Mouse (Mus musculus): ENCODE measurements around the gene Tjp2.

- TF ChIP-seq GATA1 (IDR thresholded peaks at IDR 0.05; ENCODE audit: low read length) (no peak), TAL1 (IDR thresholded peaks at IDR 0.05; ENCODE audit: low read length) (no peak)
These were observed 126.1 kb downstream of the Tjp2 start for GRCm38 (mm10) chr19:24098691-24099090.
